Mouse (Mus musculus) layer of hippocampus, adult 8-10 months (tissue): ENCODE data around the gene Ube2n. TPM values are rescaled to one million over a fixed set of nuclear protein-coding genes. Genes with fewer than 3 reads are reported as not detected.

ENCODE experiments used
- DNase-seq, 2 experiments: peaks; one replicate each; pipeline ENCODE4 v3.0.0; 2022; ENCODE audit warnings: low spot score in 2 of 2
- total RNA-seq, 4 experiments: library from RNA; stranded (reverse); gene quantifications; 2 replicates each; pipeline ENCODE4 v1.2.4; 2022

Ube2n gene
- 100 to 1,000 TPM; 176 to 226 (median 205) TPM for total RNA-seq

GRCm38 (mm10) chr10:95514656-95515292 lies at the start of gene Ube2n:
Ube2n (plus strand) TSS chr10:95515145.
- peak; percentile 97 for DNase-seq

- no peak for DNase-seq
Measured at GRCm38 (mm10) chr10:95465485-95465896, 49.5 kb upstream of the Ube2n start.

GRCm38 (mm10) chr10:95468894-95469293 lies 46.1 kb upstream of the Ube2n start:
- DNase-seq = no peak

- no peak for DNase-seq
Measured at GRCm38 (mm10) chr10:95471186-95471585, 43.8 kb upstream of the Ube2n start.

GRCm38 (mm10) chr10:95471889-95472547 lies 42.9 kb upstream of the Ube2n start:
- no peak for DNase-seq

GRCm38 (mm10) chr10:95475923-95476322 lies 39.0 kb upstream of the Ube2n start:
- DNase-seq = peak; percentile 53 to 79

GRCm38 (mm10) chr10:95477516-95477915 lies 37.4 kb upstream of the Ube2n start:
- DNase-seq = no peak

GRCm38 (mm10) chr10:95489653-95490052 lies 25.3 kb upstream of the Ube2n start:
- DNase-seq = no peak

- DNase-seq = no peak
Measured at GRCm38 (mm10) chr10:95494268-95494667, 20.7 kb upstream of the Ube2n start.

GRCm38 (mm10) chr10:95501033-95501432 lies 13.9 kb upstream of the Ube2n start:
- DNase-seq = no peak

GRCm38 (mm10) chr10:95501463-95502081 lies 13.4 kb upstream of the Ube2n start, which contains the start of gene Mrpl42:
Mrpl42 (minus strand) TSS chr10:95501940.
- peak; percentile 77 to 84 for DNase-seq

GRCm38 (mm10) chr10:95503443-95504235 lies 11.3 kb upstream of the Ube2n start:
- no peak for DNase-seq

GRCm38 (mm10) chr10:95504341-95504740 lies 10.6 kb upstream of the Ube2n start:
- DNase-seq = no peak

- DNase-seq = no peak
Measured at GRCm38 (mm10) chr10:95508126-95508525, 6.8 kb upstream of the Ube2n start.

GRCm38 (mm10) chr10:95508793-95509192 lies 6.2 kb upstream of the Ube2n start:
- no peak for DNase-seq

- no peak for DNase-seq
Measured at GRCm38 (mm10) chr10:95509263-95509662, 5.7 kb upstream of the Ube2n start.

GRCm38 (mm10) chr10:95512635-95513034 lies 2.3 kb upstream of the Ube2n start:
- no peak for DNase-seq

- peak in 1 of 2 experiments; percentile 13 for DNase-seq
Measured at GRCm38 (mm10) chr10:95513768-95514556, 983 bp upstream of the Ube2n start.

GRCm38 (mm10) chr10:95515293-95515931 lies 467 bp downstream of the Ube2n start:
- peak in 1 of 2 experiments; percentile 17 for DNase-seq

GRCm38 (mm10) chr10:95517656-95518055 lies 2.7 kb downstream of the Ube2n start:
- no peak for DNase-seq
